Mouse (Mus musculus) liver, postnatal 0 days (tissue): Measurements from ENCODE around the gene St6galnac5. TPM values are rescaled to one million over a fixed set of nuclear protein-coding genes. Genes with fewer than 3 reads are reported as not detected.

Experiments
- ATAC-seq: fragments of 200-750 bp; cut with Nextera tagmentation; 2 replicates; pipeline ENCODE4 v1.8.0; 2017; ENCODE audit warnings: mild to moderate bottlenecking, moderate library complexity
- DNase-seq: peaks from one replicate; pipeline ENCODE4 v3.0.0-alpha.2; 2016
- H3K27ac ChIP-seq: fragments of 300-500 bp; sonication (generic); 2 replicates; pipeline ENCODE4 v1.5.1; 2014; ENCODE audit warnings: antibody characterized with exemption, moderate library complexity, mild to moderate bottlenecking, low read depth
- H3K27me3 ChIP-seq: fragments of 300-500 bp; sonication (generic); 2 replicates; pipeline ENCODE4 v1.6.1; 2014; ENCODE audit warnings: low read length, control low read depth, mixed read lengths; ENCODE audit not compliant: insufficient read depth
- H3K36me3 ChIP-seq: fragments of 300-500 bp; sonication (generic); replicated peaks from 2 replicates; pipeline ENCODE4 v1.6.1; 2014; ENCODE audit warnings: mild to moderate bottlenecking, control low read depth, low read length, moderate library complexity, mixed read lengths; ENCODE audit not compliant: insufficient read depth
- H3K4me1 ChIP-seq: fragments of 300-500 bp; sonication (generic); 2 replicates; pipeline ENCODE4 v1.6.1; 2014; ENCODE audit warnings: antibody characterized with exemption, mild to moderate bottlenecking, control low read depth; ENCODE audit not compliant: insufficient read depth
- H3K4me2 ChIP-seq: fragments of 300-500 bp; sonication (generic); 2 replicates; pipeline ENCODE4 v1.6.1; 2014; ENCODE audit warnings: low read depth, mild to moderate bottlenecking, low read length, moderate library complexity, mixed read lengths
- H3K4me3 ChIP-seq: fragments of 300-500 bp; sonication (generic); 2 replicates; pipeline ENCODE4 v1.5.1; 2014; ENCODE audit warnings: low read depth, low read length
- H3K9ac ChIP-seq: fragments of 300-500 bp; sonication (generic); replicated peaks from 2 replicates; pipeline ENCODE4 v1.6.1; 2014; ENCODE audit warnings: mild to moderate bottlenecking, moderate library complexity
- H3K9me3 ChIP-seq: fragments of 300-500 bp; sonication (generic); 2 replicates; pipeline ENCODE4 v1.6.1; 2016; ENCODE audit warnings: mild to moderate bottlenecking, control low read depth, low read length, mixed read lengths
- CTCF ChIP-seq: sonication (generic); IDR thresholded peaks from 2 replicates; pipeline ENCODE4 v1.5.1; 2016; ENCODE audit warnings: antibody characterized with exemption, low read depth
- EP300 ChIP-seq: IDR thresholded peaks from 2 replicates; pipeline ENCODE4 v1.6.1; 2016; ENCODE audit warnings: antibody characterized with exemption, low read depth, mild to moderate bottlenecking
- WGBS: fragments of 180-500 bp; shearing (Covaris S2); extraction: QIAGEN DNeasy Blood & Tissue Kit; methylation state at CpG from one replicate; pipeline ENCODE4 v1.1.7; 2014; ENCODE audit not compliant: insufficient replicate concordance; 5-methylcytosine and 5-hydroxymethylcytosine counted together
- polyA plus RNA-seq: library from polyadenylated mRNA; unstranded; fragments of >200 nt; fragmentation: Nextera tagmentation; extraction: Ambion mirVana; gene quantifications from 2 replicates; pipeline ENCODE4 v1.2.1, GENCODE M21; 2015

Gene St6galnac5
- polyA plus RNA-seq, 1 experiment from 2014 or later: 0.02 TPM

DNA sequence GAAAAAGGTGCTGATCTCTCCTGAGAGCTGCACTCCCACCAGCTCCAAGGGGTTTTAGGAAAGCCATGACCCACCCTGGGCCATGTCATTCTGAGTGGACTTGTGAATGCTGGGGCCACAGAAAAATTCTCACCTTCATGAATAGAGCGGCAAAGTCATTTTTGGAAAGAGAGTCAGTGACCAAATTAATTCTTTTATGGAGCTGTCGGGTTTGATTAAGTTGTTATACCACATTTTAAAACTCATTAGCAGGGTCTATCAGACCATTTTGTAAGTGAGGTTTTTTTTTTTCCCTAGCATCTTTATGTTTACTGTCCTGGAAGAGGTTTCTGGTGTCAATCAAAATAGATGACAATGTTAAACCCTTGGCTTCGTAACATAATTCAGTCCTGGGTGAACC lies 98.5 kb downstream of the St6galnac5 start:
- ATAC-seq (no peak), DNase-seq (no peak)
- WGBS: 73% methylated on average over 3 of the region's 3 CpGs

DNA sequence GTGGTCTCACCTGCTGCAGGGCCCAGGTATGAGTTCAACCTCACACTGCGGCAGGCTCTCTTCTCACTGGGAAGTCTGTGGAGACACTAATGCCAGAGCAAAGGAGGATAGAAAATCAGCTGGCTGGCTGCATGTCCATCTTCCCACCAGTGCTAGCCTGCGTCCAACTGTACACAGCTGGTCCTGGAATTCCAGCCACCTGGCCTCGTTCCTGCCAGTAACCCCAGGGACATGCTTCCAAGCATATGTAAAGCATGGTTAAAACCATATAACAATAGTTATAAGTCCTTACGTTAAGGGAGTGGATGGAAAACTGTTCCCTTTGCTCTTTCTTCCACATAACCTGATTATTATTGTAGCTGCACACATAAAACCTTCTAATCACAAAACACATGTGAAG lies 100.3 kb downstream of the St6galnac5 start:
- no peak for TF ChIP-seq CTCF
- DNase-seq (no peak), ATAC-seq (no peak)
- Histone ChIP-seq H3K9me3 (no peaks in the 10 kb centered on the region), H3K4me2 (no peak overlapping the region), H3K36me3 (no peaks in the 10 kb centered on the region), H3K4me1 (no peaks in the 10 kb centered on the region), H3K4me3 (no peak overlapping the region), H3K27ac (no peak overlapping the region), H3K27me3 (no peaks in the 10 kb centered on the region), H3K9ac (no peak overlapping the region)
- 75% methylated on average over 4 of the region's 4 CpGs for WGBS

More for the DNA sequence above, 98.5 kb downstream of the St6galnac5 start:
- no peaks in the 10 kb centered on the region for H3K4me1 ChIP-seq
- no peak overlapping the region for H3K27ac ChIP-seq
- H3K36me3 ChIP-seq: no peaks in the 10 kb centered on the region
- no peak for TF ChIP-seq EP300
- TF ChIP-seq CTCF: no peak
- H3K9me3 ChIP-seq: no peaks in the 10 kb centered on the region
- H3K9ac ChIP-seq: no peak overlapping the region
- H3K27me3 ChIP-seq: no peaks in the 10 kb centered on the region
- no peak overlapping the region for H3K4me3 ChIP-seq
- no peak overlapping the region for H3K4me2 ChIP-seq

GRCm38 (mm10) chr3:152880121-152880835 lies 101.8 kb downstream of the St6galnac5 start:
- no peak overlapping the region for H3K4me2 ChIP-seq
- 75% methylated on average over 15 of the region's 15 CpGs for WGBS

GRCm38 (mm10) chr3:152875723-152876290 lies 106.2 kb downstream of the St6galnac5 start:
- TF ChIP-seq EP300: no peak
- 0 out of 2 replicates have a peak, but pooled peaks have one; percentile 20 for TF ChIP-seq CTCF
- H3K4me3 ChIP-seq: no peak overlapping the region
- no peak for DNase-seq
- no peaks in the 10 kb centered on the region for H3K9me3 ChIP-seq
- no peak overlapping the region for H3K4me2 ChIP-seq
- no peak overlapping the region for H3K9ac ChIP-seq
- H3K4me1 ChIP-seq: no peaks in the 10 kb centered on the region
- no peaks in the 10 kb centered on the region for H3K27me3 ChIP-seq
- H3K27ac ChIP-seq: no peak overlapping the region
- no peaks in the 10 kb centered on the region for H3K36me3 ChIP-seq
- WGBS: 71% methylated on average over 6 of the region's 6 CpGs
- ATAC-seq: no peak

More at GRCm38 (mm10) chr3:152880121-152880835, 101.8 kb downstream of the St6galnac5 start:
- no peak overlapping the region for H3K27ac ChIP-seq
- no peaks in the 10 kb centered on the region for H3K4me1 ChIP-seq
- H3K27me3 ChIP-seq: no peaks in the 10 kb centered on the region
- no peaks in the 10 kb centered on the region for H3K36me3 ChIP-seq
- H3K9ac ChIP-seq: no peak overlapping the region
- no peaks in the 10 kb centered on the region for H3K9me3 ChIP-seq
- no peak overlapping the region for H3K4me3 ChIP-seq
- DNase-seq (no peak), ATAC-seq (no peak)
- TF ChIP-seq EP300 (no peak), CTCF (no peak)

DNA sequence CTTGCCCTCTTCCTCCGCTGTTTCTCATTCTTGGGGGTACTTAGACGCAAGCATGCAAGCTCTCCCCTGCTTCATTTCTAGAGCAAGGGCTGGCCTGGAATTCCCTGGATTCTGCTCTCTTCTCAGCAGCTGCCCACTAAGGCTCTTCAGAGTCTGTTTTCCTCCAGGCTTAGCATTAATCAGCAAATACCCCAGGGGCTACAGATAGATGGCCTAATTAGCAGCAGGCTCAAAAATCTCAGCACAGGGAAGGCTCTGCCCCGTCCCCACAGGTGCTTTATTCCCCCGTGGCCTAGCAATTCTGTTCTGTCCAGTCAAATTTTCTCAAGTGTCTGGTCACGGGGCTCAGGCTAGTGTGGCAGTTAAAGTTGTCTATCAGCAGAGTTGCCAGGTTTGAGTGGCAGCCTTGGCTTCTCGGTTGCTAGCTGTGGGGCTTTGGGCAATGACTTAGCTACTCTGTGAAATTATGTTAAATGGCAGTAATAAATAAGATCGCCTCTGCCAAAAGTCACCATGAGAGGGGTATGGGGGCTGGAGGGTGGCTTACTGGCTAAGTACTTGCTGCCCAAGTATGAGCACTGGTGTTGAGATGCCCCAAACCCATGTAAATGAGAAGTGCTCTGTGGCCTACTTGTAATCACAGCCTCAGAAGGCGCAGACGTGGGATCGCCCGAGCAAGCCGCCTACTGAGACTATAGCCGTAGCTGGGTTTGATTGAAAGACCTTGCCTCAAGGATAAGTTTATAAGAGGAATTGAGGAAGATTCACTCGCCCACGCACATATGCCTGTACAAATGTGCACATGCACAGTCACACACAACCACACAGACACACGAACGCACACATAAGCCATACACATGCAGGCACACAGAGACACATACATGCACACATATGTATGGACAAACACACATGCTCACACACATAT lies 107.4 kb downstream of the St6galnac5 start:
- ATAC-seq: no peak
- no peak for TF ChIP-seq CTCF
- no peak for TF ChIP-seq EP300
- WGBS: 83% methylated on average over 17 of the region's 17 CpGs
- Histone ChIP-seq H3K4me1 (no peaks in the 10 kb centered on the region), H3K4me3 (no peak overlapping the region), H3K9me3 (no peaks in the 10 kb centered on the region), H3K9ac (no peak overlapping the region), H3K4me2 (no peak overlapping the region), H3K27me3 (no peaks in the 10 kb centered on the region), H3K36me3 (no peaks in the 10 kb centered on the region), H3K27ac (no peak overlapping the region)
- no peak for DNase-seq

DNA sequence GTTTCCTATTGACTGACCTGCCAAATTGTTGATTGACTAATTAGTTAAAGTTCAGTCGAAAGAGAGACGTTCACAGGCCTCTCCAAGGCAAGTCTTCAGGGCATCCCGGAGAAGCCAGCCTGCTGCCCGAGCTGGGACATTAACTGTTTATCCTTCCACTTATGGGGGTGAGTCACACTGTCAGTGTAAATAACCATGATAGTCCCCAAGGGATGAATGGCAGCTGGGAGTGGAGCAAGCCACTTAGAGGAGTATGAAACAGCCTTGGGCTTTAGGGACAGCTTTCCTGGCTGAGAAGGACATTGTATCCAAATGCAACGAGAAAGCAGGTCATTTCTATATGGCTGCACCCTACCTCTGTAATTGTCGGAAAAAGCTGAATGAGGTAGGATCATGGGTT lies 109.5 kb downstream of the St6galnac5 start:
- H3K27me3 ChIP-seq: no peaks in the 10 kb centered on the region
- no peak for TF ChIP-seq CTCF
- no peak for TF ChIP-seq EP300
- DNase-seq (no peak), ATAC-seq (no peak)
- no peak overlapping the region for H3K9ac ChIP-seq
- H3K9me3 ChIP-seq: no peaks in the 10 kb centered on the region
- no peak overlapping the region for H3K4me2 ChIP-seq
- WGBS: 61% methylated on average over 6 of the region's 6 CpGs
- H3K4me1 ChIP-seq: no peaks in the 10 kb centered on the region
- H3K36me3 ChIP-seq: no peaks in the 10 kb centered on the region
- H3K4me3 ChIP-seq: no peak overlapping the region
- H3K27ac ChIP-seq: no peak overlapping the region
